Mouse (Mus musculus): ENCODE measurements around the gene Terb1. TPM values are rescaled to one million over a fixed set of nuclear protein-coding genes. Genes with fewer than 3 reads are reported as not detected.

Terb1 gene
- polyA plus RNA-seq, 1 experiment from 2014 or later, result 0.46 TPM

GRCm38 (mm10) chr8:104403596-104403995 lies 106.1 kb downstream of the Terb1 start:
- ATAC-seq (no peak), DNase-seq (ENCODE audit: low read depth, low spot score) (no peak)
- TF ChIP-seq CTCF (IDR thresholded peaks at IDR 0.05), result peak; percentile 85
- in situ Hi-C loops (cut with MboI; ENCODE audit: low pct_unique_long_range_greater_than_20kb), result loop anchor here (5.0 to 10.0 kb wide), 2 partner anchors 61 to 159 kb away; partner anchors contain the start of gene Tk2
- ChIA-PET POLR2A (no interaction called here), CTCF (interaction anchor here (1.0 to 2.5 kb wide), 5 partner anchors 27 to 60 kb away, joined by 4 to 13 read pairs (median 4); partner anchors contain the start of gene Dync1li2)
- H3K27me3 ChIP-seq, result no peaks in the 10 kb centered on the region

Other genes starting within 250 kb of the Terb1 start
- not detected for gene Cmtm2a, start 216.7 kb downstream of the Terb1 start, polyA plus RNA-seq (2021)
- gene Gm45711, start 199.8 kb downstream of the Terb1 start, polyA plus RNA-seq (2021), result not detected
- 0.14 TPM for gene Cmtm1, start 199.8 kb downstream of the Terb1 start, polyA plus RNA-seq (2021)
- not detected for gene Gm11020, start 188.3 kb downstream of the Terb1 start, polyA plus RNA-seq (2021)
- not detected for gene Cmtm2b, start 187.7 kb downstream of the Terb1 start, polyA plus RNA-seq (2021)
- gene Cmtm3, start 170.5 kb downstream of the Terb1 start, polyA plus RNA-seq (2021), result 120 TPM
- 39.8 TPM for gene Cmtm4, start 114.1 kb downstream of the Terb1 start, polyA plus RNA-seq (2021)
- gene Dync1li2, start 66.9 kb downstream of the Terb1 start, polyA plus RNA-seq (2021), result 93.1 TPM
- gene Nae1, start 24.7 kb upstream of the Terb1 start, polyA plus RNA-seq (2021), result 73.2 TPM
- 1.2 TPM for gene Car7, start 24.8 kb upstream of the Terb1 start, polyA plus RNA-seq (2021)
- gene Pdp2, start 81.5 kb upstream of the Terb1 start, polyA plus RNA-seq (2021), result 3.5 TPM
- gene Cdh16, start 114.5 kb upstream of the Terb1 start, polyA plus RNA-seq (2021), result 738 TPM
- 56.1 TPM for gene Rrad, start 121.4 kb upstream of the Terb1 start, polyA plus RNA-seq (2021)
- 117 TPM for gene Ciao2b, start 132.1 kb upstream of the Terb1 start, polyA plus RNA-seq (2021)
- gene Ces2a, start 224.1 kb upstream of the Terb1 start, polyA plus RNA-seq (2021), result not detected